Mouse (Mus musculus): ENCODE data around the gene Egln1. TPM values are rescaled to one million over a fixed set of nuclear protein-coding genes. Genes with fewer than 3 reads are reported as not detected.

Egln1 gene
- 17.8 and 19.5 TPM in 2 replicates for polyA plus RNA-seq (2015; fragmentation: Nextera tagmentation; extraction: Ambion mirVana)

DNA sequence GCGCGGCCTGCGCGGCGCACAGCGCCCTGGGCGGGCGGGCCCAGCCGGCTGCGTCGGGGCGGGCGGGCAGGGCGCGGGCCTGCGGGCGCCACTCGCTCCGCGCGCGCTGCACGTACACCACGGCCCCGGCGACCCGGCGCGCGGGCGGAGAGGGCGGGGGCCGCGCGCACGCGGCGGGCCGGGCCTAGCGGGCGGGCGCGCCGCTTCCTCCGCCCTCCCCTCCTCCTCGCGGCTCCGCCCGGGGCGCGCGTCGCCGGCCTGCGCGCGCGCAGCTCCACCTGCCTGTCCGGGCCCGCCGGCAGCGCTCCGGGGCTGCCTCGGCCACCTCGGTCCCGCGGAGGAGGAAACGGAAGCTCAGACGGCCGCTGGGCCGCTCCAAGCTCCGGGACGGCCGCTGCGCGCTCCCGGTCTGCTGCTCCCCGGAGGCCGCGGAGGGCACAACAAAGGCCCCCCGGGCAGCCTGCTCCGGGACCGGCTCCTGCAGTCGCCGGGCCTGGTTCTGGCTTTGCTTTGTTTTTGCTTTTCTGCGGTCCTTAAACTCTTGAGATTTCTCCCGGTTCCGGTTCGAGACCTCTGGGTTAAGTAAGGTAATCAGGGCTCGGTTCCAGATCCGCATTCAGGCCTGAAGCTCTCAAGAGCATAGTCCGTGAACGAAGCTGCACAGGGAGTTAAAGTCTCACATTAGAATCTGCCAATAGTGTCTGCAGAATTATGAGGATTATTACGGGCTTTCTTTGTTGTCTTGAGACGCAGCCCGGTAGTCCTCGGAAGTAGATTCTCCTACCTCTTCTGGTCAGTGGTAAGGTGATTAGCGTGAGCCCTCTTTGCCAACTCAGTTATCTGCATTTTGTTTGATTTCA lies at the start of gene Egln1:
Egln1 (minus strand) TSS at position 116 of the 860 bp plus-strand sequence.
- H3K4me1 ChIP-seq (ENCODE audit: control insufficient read depth, insufficient read depth, low read length), result peaks cover 37% of the 10 kb centered on the region
- peak; percentile 87 for ATAC-seq (replicated peaks; ENCODE audit: extremely low read depth, insufficient read depth, low FRiP score)
- peak within 1 kb of the TSS; percentile 66 for H3K4me3 ChIP-seq (ENCODE audit: low read length)
- peak within 1 kb of the TSS; percentile 75 for H3K4me2 ChIP-seq (ENCODE audit: low read depth, low read length)
- peak within 1 kb of the TSS; percentile 95 for H3K9ac ChIP-seq (ENCODE audit: low read length)
- no peaks in the 10 kb centered on the region for H3K36me3 ChIP-seq (ENCODE audit: control insufficient read depth, insufficient read depth)
- no peaks in the 10 kb centered on the region for H3K9me3 ChIP-seq (replicated peaks; ENCODE audit: control insufficient read depth, low read length)
- under 1% methylated on average over 55 of the region's 98 CpGs for WGBS
- H3K27ac ChIP-seq (ENCODE audit: low read length), result peak within 1 kb of the TSS; percentile 98
- no peaks in the 10 kb centered on the region for H3K27me3 ChIP-seq (ENCODE audit: control insufficient read depth, insufficient read depth, low read length)

GRCm38 (mm10) chr8:124995776-124996175 lies 46.7 kb upstream of the Egln1 start:
- no peak overlapping the region for H3K4me3 ChIP-seq (ENCODE audit: low read length)
- no peak overlapping the region for H3K9ac ChIP-seq (ENCODE audit: low read length)
- H3K36me3 ChIP-seq (ENCODE audit: control insufficient read depth, insufficient read depth), result no peaks in the 10 kb centered on the region
- no peak overlapping the region for H3K27ac ChIP-seq (ENCODE audit: low read length)
- H3K4me2 ChIP-seq (ENCODE audit: low read depth, low read length), result no peak overlapping the region
- peaks cover 5% of the 10 kb centered on the region; the same call in 1 of the 2 replicates for H3K9me3 ChIP-seq (replicated peaks; ENCODE audit: control insufficient read depth, low read length)
- H3K27me3 ChIP-seq (ENCODE audit: control insufficient read depth, insufficient read depth, low read length), result no peaks in the 10 kb centered on the region
- WGBS, result 62% methylated on average over 2 of the region's 2 CpGs
- no peak for ATAC-seq (replicated peaks; ENCODE audit: extremely low read depth, insufficient read depth, low FRiP score)
- H3K4me1 ChIP-seq (ENCODE audit: control insufficient read depth, insufficient read depth, low read length), result peaks cover 15% of the 10 kb centered on the region

DNA sequence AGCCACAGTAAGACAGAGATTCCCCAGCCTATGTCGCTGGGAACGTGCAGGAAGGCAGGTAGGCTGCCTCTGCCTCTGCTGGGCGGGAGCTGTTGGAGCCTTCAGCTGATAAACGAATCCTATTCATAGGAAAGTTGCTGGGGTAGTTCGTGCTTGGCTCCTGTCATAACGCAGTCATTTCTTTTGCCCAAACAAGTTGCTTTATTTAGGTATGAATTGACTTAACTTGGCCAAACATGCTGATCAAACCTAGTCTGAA lies 42.5 kb upstream of the Egln1 start:
- H3K36me3 ChIP-seq (ENCODE audit: control insufficient read depth, insufficient read depth), result no peaks in the 10 kb centered on the region
- H3K9me3 ChIP-seq (replicated peaks; ENCODE audit: control insufficient read depth, low read length), result no peaks in the 10 kb centered on the region
- H3K27ac ChIP-seq (ENCODE audit: low read length), result peak overlapping the region; percentile 31; the same call in 1 of the 2 replicates
- peak overlapping the region; percentile 47 for H3K4me3 ChIP-seq (ENCODE audit: low read length)
- peaks cover 16% of the 10 kb centered on the region for H3K4me1 ChIP-seq (ENCODE audit: control insufficient read depth, insufficient read depth, low read length)
- H3K9ac ChIP-seq (ENCODE audit: low read length), result peak overlapping the region; percentile 57
- ATAC-seq (replicated peaks; ENCODE audit: extremely low read depth, insufficient read depth, low FRiP score), result 0 out of 2 replicates have a peak, but pooled peaks have one; percentile 32
- H3K4me2 ChIP-seq (ENCODE audit: low read depth, low read length), result peak overlapping the region; percentile 74
- no peaks in the 10 kb centered on the region for H3K27me3 ChIP-seq (ENCODE audit: control insufficient read depth, insufficient read depth, low read length)
- 15% methylated on average over 6 of the region's 6 CpGs for WGBS

- H3K27ac ChIP-seq (ENCODE audit: low read length), result 0 out of 2 replicates have a peak overlapping the region, but pooled peaks have one; percentile 16
- no peaks in the 10 kb centered on the region for H3K9me3 ChIP-seq (replicated peaks; ENCODE audit: control insufficient read depth, low read length)
- ATAC-seq (replicated peaks; ENCODE audit: extremely low read depth, insufficient read depth, low FRiP score), result 0 out of 2 replicates have a peak, but pooled peaks have one; percentile 14
- peaks cover 16% of the 10 kb centered on the region for H3K4me1 ChIP-seq (ENCODE audit: control insufficient read depth, insufficient read depth, low read length)
- 11% methylated on average over 17 of the region's 17 CpGs for WGBS
- H3K9ac ChIP-seq (ENCODE audit: low read length), result peak overlapping the region; percentile 57
- no peaks in the 10 kb centered on the region for H3K27me3 ChIP-seq (ENCODE audit: control insufficient read depth, insufficient read depth, low read length)
- H3K4me2 ChIP-seq (ENCODE audit: low read depth, low read length), result peak overlapping the region; percentile 74
- H3K4me3 ChIP-seq (ENCODE audit: low read length), result peak overlapping the region; percentile 47
- no peaks in the 10 kb centered on the region for H3K36me3 ChIP-seq (ENCODE audit: control insufficient read depth, insufficient read depth)
Measured at GRCm38 (mm10) chr8:124990923-124991667, 42.0 kb upstream of the Egln1 start.

GRCm38 (mm10) chr8:124980828-124981227 lies 31.7 kb upstream of the Egln1 start:
- Histone ChIP-seq H3K4me2 (ENCODE audit: low read depth, low read length) (no peak overlapping the region), H3K4me3 (ENCODE audit: low read length) (no peak overlapping the region), H3K9me3 (replicated peaks; ENCODE audit: control insufficient read depth, low read length) (peaks cover 5% of the 10 kb centered on the region; the same call in 1 of the 2 replicates), H3K9ac (ENCODE audit: low read length) (no peak overlapping the region), H3K36me3 (ENCODE audit: control insufficient read depth, insufficient read depth) (no peaks in the 10 kb centered on the region), H3K27me3 (ENCODE audit: control insufficient read depth, insufficient read depth, low read length) (no peaks in the 10 kb centered on the region), H3K4me1 (ENCODE audit: control insufficient read depth, insufficient read depth, low read length) (no peaks in the 10 kb centered on the region), H3K27ac (ENCODE audit: low read length) (no peak overlapping the region)
- no peak for ATAC-seq (replicated peaks; ENCODE audit: extremely low read depth, insufficient read depth, low FRiP score)
- WGBS, result 78% methylated on average over 8 of the region's 8 CpGs

DNA sequence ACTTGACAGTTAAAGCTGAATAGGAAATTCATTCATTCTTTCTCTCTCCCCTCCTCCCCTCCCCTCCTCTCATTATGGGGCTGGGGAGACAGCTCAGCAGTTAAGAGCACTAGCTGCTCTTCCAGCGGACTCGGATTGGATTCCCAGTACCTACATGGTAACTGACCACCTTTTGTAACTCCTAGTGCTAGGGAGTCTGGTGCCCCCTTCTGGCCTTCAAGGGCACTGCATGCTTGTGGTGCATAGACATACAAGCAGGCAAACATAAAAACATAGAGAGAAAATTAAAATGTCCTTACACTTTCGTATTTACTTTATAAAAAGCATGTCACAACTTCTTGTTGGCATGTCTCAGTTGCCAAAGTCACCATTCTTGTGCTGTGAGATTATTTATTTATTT lies 30.9 kb upstream of the Egln1 start:
- Histone ChIP-seq H3K27ac (ENCODE audit: low read length) (no peak overlapping the region), H3K27me3 (ENCODE audit: control insufficient read depth, insufficient read depth, low read length) (no peaks in the 10 kb centered on the region), H3K9me3 (replicated peaks; ENCODE audit: control insufficient read depth, low read length) (peaks cover 5% of the 10 kb centered on the region; the same call in 1 of the 2 replicates), H3K4me1 (ENCODE audit: control insufficient read depth, insufficient read depth, low read length) (no peaks in the 10 kb centered on the region), H3K9ac (ENCODE audit: low read length) (no peak overlapping the region), H3K36me3 (ENCODE audit: control insufficient read depth, insufficient read depth) (no peaks in the 10 kb centered on the region), H3K4me2 (ENCODE audit: low read depth, low read length) (no peak overlapping the region), H3K4me3 (ENCODE audit: low read length) (no peak overlapping the region)
- 94% methylated on average over 3 of the region's 3 CpGs for WGBS
- no peak for ATAC-seq (replicated peaks; ENCODE audit: extremely low read depth, insufficient read depth, low FRiP score)

- Histone ChIP-seq H3K27me3 (ENCODE audit: control insufficient read depth, insufficient read depth, low read length) (no peaks in the 10 kb centered on the region), H3K4me1 (ENCODE audit: control insufficient read depth, insufficient read depth, low read length) (no peaks in the 10 kb centered on the region), H3K9ac (ENCODE audit: low read length) (no peak overlapping the region), H3K9me3 (replicated peaks; ENCODE audit: control insufficient read depth, low read length) (peaks cover 5% of the 10 kb centered on the region; the same call in 1 of the 2 replicates), H3K4me2 (ENCODE audit: low read depth, low read length) (no peak overlapping the region), H3K4me3 (ENCODE audit: low read length) (no peak overlapping the region), H3K27ac (ENCODE audit: low read length) (no peak overlapping the region), H3K36me3 (ENCODE audit: control insufficient read depth, insufficient read depth) (no peaks in the 10 kb centered on the region)
- WGBS, result 78% methylated on average over 7 of the region's 7 CpGs
- ATAC-seq (replicated peaks; ENCODE audit: extremely low read depth, insufficient read depth, low FRiP score), result no peak
Measured at GRCm38 (mm10) chr8:124978026-124978425, 28.9 kb upstream of the Egln1 start.

GRCm38 (mm10) chr8:124976211-124976610 lies 27.1 kb upstream of the Egln1 start:
- Histone ChIP-seq H3K27ac (ENCODE audit: low read length) (no peak overlapping the region), H3K4me2 (ENCODE audit: low read depth, low read length) (no peak overlapping the region), H3K4me3 (ENCODE audit: low read length) (no peak overlapping the region), H3K27me3 (ENCODE audit: control insufficient read depth, insufficient read depth, low read length) (no peaks in the 10 kb centered on the region), H3K4me1 (ENCODE audit: control insufficient read depth, insufficient read depth, low read length) (no peaks in the 10 kb centered on the region), H3K9me3 (replicated peaks; ENCODE audit: control insufficient read depth, low read length) (peaks cover 5% of the 10 kb centered on the region), H3K9ac (ENCODE audit: low read length) (no peak overlapping the region), H3K36me3 (ENCODE audit: control insufficient read depth, insufficient read depth) (no peaks in the 10 kb centered on the region)
- ATAC-seq (replicated peaks; ENCODE audit: extremely low read depth, insufficient read depth, low FRiP score), result no peak
- 85% methylated on average over 6 of the region's 6 CpGs for WGBS

GRCm38 (mm10) chr8:124974254-124974653 lies 25.1 kb upstream of the Egln1 start:
- H3K4me1 ChIP-seq (ENCODE audit: control insufficient read depth, insufficient read depth, low read length), result no peaks in the 10 kb centered on the region
- ATAC-seq (replicated peaks; ENCODE audit: extremely low read depth, insufficient read depth, low FRiP score), result no peak
- no peaks in the 10 kb centered on the region for H3K27me3 ChIP-seq (ENCODE audit: control insufficient read depth, insufficient read depth, low read length)
- no peak overlapping the region for H3K4me2 ChIP-seq (ENCODE audit: low read depth, low read length)
- H3K9ac ChIP-seq (ENCODE audit: low read length), result no peak overlapping the region
- H3K27ac ChIP-seq (ENCODE audit: low read length), result no peak overlapping the region
- no peaks in the 10 kb centered on the region for H3K36me3 ChIP-seq (ENCODE audit: control insufficient read depth, insufficient read depth)
- H3K9me3 ChIP-seq (replicated peaks; ENCODE audit: control insufficient read depth, low read length), result no peaks in the 10 kb centered on the region; the same call in none of the 2 replicates
- 62% methylated on average over 4 of the region's 4 CpGs for WGBS
- no peak overlapping the region for H3K4me3 ChIP-seq (ENCODE audit: low read length)

Measured in heart, embryonic 16.5 days (tissue).